Mouse (Mus musculus) heart, adult 8-10 months (tissue): ENCODE measurements around the gene Tubgcp3. TPM values are rescaled to one million over a fixed set of nuclear protein-coding genes. Genes with fewer than 3 reads are reported as not detected.

Source experiments
- microRNA-seq: library from miRNA; unstranded; fragments of <30 nt; microRNA quantifications from one replicate; pipeline ENCODE4 v1.2.0, GENCODE M21; 2022
- total RNA-seq, 4 experiments: library from RNA; stranded (reverse); gene quantifications; 2 replicates each; pipeline ENCODE4 v1.2.4; 2022

Tubgcp3 gene
- total RNA-seq, 4 experiments from 2014 or later = 11.0 to 13.7 (median 12.6) TPM

Small RNA genes lying within 50 kb of the gene (microRNA-seq; reads per million reads assigned to microRNA genes)
- not detected for gene Gm26483

Other genes starting within 250 kb of the Tubgcp3 start
- not detected for gene Spaca7, start 99.2 kb downstream of the Tubgcp3 start, total RNA-seq
- gene Atp11a, start 84.8 kb upstream of the Tubgcp3 start, total RNA-seq = 10 to 100 TPM; 85.6 to 89.6 (median 87.8) TPM
- gene Mcf2l, start 201.6 kb upstream of the Tubgcp3 start, total RNA-seq = 10 to 100 TPM; 55.6 to 85.0 (median 65.1) TPM